Mouse (Mus musculus): ENCODE measurements around the gene Zfp276. TPM values are rescaled to one million over a fixed set of nuclear protein-coding genes. Genes with fewer than 3 reads are reported as not detected.

Zfp276 gene
- polyA plus RNA-seq, 1 experiment = 0.85 TPM

DNA sequence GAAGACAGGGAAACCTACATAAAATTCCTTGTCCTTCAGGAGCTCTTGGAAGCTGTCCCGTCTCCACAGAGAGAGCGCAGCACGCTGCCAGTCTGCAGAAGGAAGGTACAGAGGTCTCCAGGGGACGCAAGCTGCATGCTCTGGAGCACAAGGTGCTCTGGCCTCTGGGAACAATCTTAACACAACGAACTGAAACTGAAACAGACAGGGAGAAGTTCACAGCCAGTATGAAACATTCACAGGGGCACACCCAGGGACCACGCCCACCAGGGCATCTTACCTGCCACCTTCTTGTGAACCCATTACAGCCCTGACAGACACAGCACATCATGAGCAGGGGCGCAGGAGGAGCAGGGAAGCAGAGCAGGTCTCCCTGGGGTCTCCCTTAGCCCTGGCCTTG is 30.0 kb downstream of the Zfp276 start:
- TF ChIP-seq GATA1 (IDR thresholded peaks at IDR 0.05; ENCODE audit: low read length) (no peak), TAL1 (IDR thresholded peaks at IDR 0.05; ENCODE audit: low read length) (no peak)
- no peak overlapping the region for H3K4me3 ChIP-seq (replicated peaks)
- H3K9me3 ChIP-seq (ENCODE audit: control insufficient read depth, low read length) = no peaks in the 10 kb centered on the region
- peaks cover 78% of the 10 kb centered on the region for H3K36me3 ChIP-seq (ENCODE audit: control insufficient read depth)
- H3K27me3 ChIP-seq (ENCODE audit: control insufficient read depth) = no peaks in the 10 kb centered on the region
- H3K4me1 ChIP-seq (ENCODE audit: control insufficient read depth) = peaks cover 4% of the 10 kb centered on the region

DNA sequence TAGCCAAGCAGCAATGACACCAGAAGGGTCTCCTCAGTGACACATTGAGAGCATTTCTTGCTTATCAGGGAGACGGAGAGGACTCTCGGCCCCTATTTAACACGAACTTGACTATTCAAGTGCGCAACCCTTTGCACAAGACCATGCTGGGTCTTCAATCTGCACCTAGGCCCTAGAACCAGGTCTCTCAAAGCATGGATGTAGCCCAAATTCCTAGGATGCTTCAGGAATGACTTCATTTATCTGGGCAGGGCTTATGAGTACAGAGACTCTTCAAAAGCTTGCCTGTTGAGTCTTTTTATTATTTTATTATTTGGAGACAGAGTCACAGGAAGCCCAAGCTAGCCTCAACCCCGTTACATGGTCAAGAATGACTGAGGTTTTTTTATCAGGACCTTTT is 30.5 kb downstream of the Zfp276 start:
- Histone ChIP-seq H3K4me3 (replicated peaks) (no peak overlapping the region), H3K36me3 (ENCODE audit: control insufficient read depth) (peaks cover 79% of the 10 kb centered on the region), H3K9me3 (ENCODE audit: control insufficient read depth, low read length) (no peaks in the 10 kb centered on the region), H3K4me1 (ENCODE audit: control insufficient read depth) (peaks cover 4% of the 10 kb centered on the region), H3K27me3 (ENCODE audit: control insufficient read depth) (no peaks in the 10 kb centered on the region)
- TF ChIP-seq GATA1 (IDR thresholded peaks at IDR 0.05; ENCODE audit: low read length) = no peak
- TF ChIP-seq TAL1 (IDR thresholded peaks at IDR 0.05; ENCODE audit: low read length) = no peak

DNA sequence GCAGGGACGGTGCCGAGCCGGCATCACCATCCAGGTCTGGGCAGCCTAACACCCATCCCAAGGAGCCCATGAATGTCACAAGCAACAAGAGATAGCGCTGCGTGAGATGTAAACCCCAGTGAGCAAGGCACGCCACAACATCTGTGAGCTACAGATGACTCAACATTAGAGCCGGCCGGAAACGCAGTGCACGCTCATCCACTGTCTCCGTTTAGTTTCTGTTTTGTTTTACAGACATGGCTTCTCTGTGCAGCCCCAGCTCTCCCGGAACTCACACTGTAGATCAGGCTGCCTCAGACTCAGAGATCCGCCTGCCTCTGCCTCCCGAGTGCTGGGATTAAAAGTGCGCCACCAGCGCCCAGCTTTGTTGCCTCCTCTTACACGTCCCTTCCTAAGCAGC is 33.4 kb downstream of the Zfp276 start:
- H3K9me3 ChIP-seq (ENCODE audit: control insufficient read depth, low read length) = no peaks in the 10 kb centered on the region
- H3K27me3 ChIP-seq (ENCODE audit: control insufficient read depth) = no peaks in the 10 kb centered on the region
- H3K36me3 ChIP-seq (ENCODE audit: control insufficient read depth) = peaks cover 74% of the 10 kb centered on the region
- H3K4me1 ChIP-seq (ENCODE audit: control insufficient read depth) = peaks cover 4% of the 10 kb centered on the region
- H3K4me3 ChIP-seq (replicated peaks) = no peak overlapping the region
- TF ChIP-seq GATA1 (IDR thresholded peaks at IDR 0.05; ENCODE audit: low read length) (no peak), TAL1 (IDR thresholded peaks at IDR 0.05; ENCODE audit: low read length) (no peak)

DNA sequence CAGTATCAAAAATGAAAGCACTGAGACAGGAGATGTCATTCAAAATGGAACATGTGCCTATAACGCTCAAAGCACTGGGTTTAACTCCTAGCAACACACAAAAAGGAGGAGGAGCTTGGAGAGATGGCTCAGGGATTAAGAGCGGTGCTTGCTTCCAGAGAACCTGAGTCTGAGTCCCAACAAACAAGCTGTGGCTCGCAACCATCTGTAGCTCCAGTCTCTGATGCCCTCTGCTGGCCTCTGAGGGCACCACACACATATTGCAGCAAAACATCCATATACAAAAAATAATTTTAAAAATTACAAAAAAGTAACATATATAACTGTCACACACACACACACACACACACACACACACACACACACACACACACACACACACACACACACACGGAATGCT is 36.2 kb downstream of the Zfp276 start:
- Histone ChIP-seq H3K4me3 (replicated peaks) (no peak overlapping the region), H3K36me3 (ENCODE audit: control insufficient read depth) (peaks cover 81% of the 10 kb centered on the region), H3K27me3 (ENCODE audit: control insufficient read depth) (no peaks in the 10 kb centered on the region), H3K9me3 (ENCODE audit: control insufficient read depth, low read length) (no peaks in the 10 kb centered on the region), H3K4me1 (ENCODE audit: control insufficient read depth) (no peaks in the 10 kb centered on the region)
- TF ChIP-seq TAL1 (IDR thresholded peaks at IDR 0.05; ENCODE audit: low read length) (no peak), GATA1 (IDR thresholded peaks at IDR 0.05; ENCODE audit: low read length) (no peak)

DNA sequence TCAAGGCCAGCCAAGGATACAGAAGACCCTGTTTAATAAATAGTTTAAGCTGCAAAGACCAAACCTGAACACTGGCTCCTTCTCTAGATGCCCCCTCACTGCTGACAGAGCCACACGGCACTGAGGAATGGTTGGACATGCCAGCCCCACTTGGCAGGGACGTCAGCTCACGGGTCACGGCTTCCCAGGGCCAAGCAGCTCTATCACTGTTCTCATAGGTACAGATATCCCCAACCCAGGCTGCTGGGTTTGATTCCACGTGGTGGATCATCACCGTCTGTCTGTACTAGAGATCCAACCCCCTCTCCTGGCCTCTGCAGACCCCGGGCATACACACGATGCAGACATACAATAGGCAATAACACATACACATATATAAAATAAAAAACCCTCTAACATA is 36.7 kb downstream of the Zfp276 start:
- no peak for TF ChIP-seq GATA1 (IDR thresholded peaks at IDR 0.05; ENCODE audit: low read length)
- no peak for TF ChIP-seq TAL1 (IDR thresholded peaks at IDR 0.05; ENCODE audit: low read length)
- Histone ChIP-seq H3K36me3 (ENCODE audit: control insufficient read depth) (peaks cover 86% of the 10 kb centered on the region), H3K27me3 (ENCODE audit: control insufficient read depth) (no peaks in the 10 kb centered on the region), H3K4me3 (replicated peaks) (no peak overlapping the region), H3K4me1 (ENCODE audit: control insufficient read depth) (no peaks in the 10 kb centered on the region), H3K9me3 (ENCODE audit: control insufficient read depth, low read length) (no peaks in the 10 kb centered on the region)

DNA sequence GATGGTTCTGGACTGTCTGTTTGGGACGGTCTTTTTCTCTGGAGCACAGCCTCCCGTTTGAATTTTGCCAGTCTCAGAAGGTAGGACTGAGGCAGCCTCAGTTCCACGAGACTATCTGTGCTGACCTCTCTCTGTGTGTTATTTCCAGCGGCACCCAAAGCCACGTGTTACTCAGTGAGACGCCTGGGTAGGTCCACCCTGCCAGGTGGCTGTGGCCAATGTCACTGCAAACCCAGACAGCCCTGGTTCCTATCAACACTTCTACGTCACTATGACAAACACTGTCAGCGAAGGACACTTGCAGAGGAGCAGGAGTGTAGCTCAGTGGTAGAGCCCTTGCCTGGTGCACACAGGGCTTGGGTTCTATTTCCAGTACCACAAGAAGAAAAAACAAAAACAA is 37.7 kb downstream of the Zfp276 start:
- H3K4me3 ChIP-seq (replicated peaks) = no peak overlapping the region
- TF ChIP-seq GATA1 (IDR thresholded peaks at IDR 0.05; ENCODE audit: low read length) = no peak
- no peaks in the 10 kb centered on the region for H3K27me3 ChIP-seq (ENCODE audit: control insufficient read depth)
- no peaks in the 10 kb centered on the region for H3K4me1 ChIP-seq (ENCODE audit: control insufficient read depth)
- H3K36me3 ChIP-seq (ENCODE audit: control insufficient read depth) = peaks cover 91% of the 10 kb centered on the region
- H3K9me3 ChIP-seq (ENCODE audit: control insufficient read depth, low read length) = no peaks in the 10 kb centered on the region

DNA sequence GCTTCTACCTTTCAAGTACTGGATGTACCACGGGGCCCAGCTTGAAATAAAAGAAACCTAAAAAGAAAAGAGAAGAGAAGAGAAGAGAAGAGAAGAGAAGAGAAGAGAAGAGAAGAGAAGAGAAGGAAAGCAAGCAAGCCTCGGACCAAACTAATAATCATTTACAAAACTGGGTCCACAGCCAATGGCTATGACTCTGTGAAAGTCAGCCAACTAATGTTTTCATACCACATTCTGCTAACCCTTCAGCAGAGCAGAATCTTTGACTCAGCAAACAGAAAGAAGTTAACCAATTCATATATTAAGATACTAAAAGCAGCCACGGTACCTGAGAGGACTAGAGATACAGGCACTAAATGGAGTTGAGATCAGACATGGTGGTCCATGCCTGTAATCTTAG is 38.3 kb downstream of the Zfp276 start:
- TF ChIP-seq TAL1 (IDR thresholded peaks at IDR 0.05; ENCODE audit: low read length) (no peak), GATA1 (IDR thresholded peaks at IDR 0.05; ENCODE audit: low read length) (no peak)
- no peaks in the 10 kb centered on the region for H3K27me3 ChIP-seq (ENCODE audit: control insufficient read depth)
- no peaks in the 10 kb centered on the region for H3K4me1 ChIP-seq (ENCODE audit: control insufficient read depth)
- H3K4me3 ChIP-seq (replicated peaks) = no peak overlapping the region
- H3K36me3 ChIP-seq (ENCODE audit: control insufficient read depth) = peaks cover 91% of the 10 kb centered on the region
- H3K9me3 ChIP-seq (ENCODE audit: control insufficient read depth, low read length) = no peaks in the 10 kb centered on the region

DNA sequence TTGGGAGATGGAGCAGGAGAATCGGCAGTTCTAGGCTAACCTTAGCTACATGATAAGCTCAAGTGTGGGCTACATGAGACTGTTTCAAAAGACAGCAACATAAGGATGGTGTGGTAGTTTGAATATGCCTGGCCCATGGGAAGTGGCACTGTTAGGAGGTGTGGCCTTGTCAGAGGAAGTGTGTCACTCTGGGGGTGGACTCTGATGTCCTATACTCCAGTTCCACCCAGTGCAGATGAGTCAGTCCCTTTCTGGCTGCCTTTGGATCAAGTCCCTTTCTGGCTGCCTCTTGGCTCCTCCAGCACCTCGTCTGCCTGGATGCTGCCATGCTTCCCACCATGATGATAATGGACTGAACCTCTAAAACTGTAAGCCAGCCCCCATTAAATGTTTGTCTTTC is 38.8 kb downstream of the Zfp276 start:
- Histone ChIP-seq H3K4me3 (replicated peaks) (no peak overlapping the region), H3K27me3 (ENCODE audit: control insufficient read depth) (no peaks in the 10 kb centered on the region), H3K36me3 (ENCODE audit: control insufficient read depth) (peaks cover 90% of the 10 kb centered on the region), H3K9me3 (ENCODE audit: control insufficient read depth, low read length) (no peaks in the 10 kb centered on the region), H3K4me1 (ENCODE audit: control insufficient read depth) (no peaks in the 10 kb centered on the region)
- TF ChIP-seq TAL1 (IDR thresholded peaks at IDR 0.05; ENCODE audit: low read length) = no peak
- TF ChIP-seq GATA1 (IDR thresholded peaks at IDR 0.05; ENCODE audit: low read length) = no peak

DNA sequence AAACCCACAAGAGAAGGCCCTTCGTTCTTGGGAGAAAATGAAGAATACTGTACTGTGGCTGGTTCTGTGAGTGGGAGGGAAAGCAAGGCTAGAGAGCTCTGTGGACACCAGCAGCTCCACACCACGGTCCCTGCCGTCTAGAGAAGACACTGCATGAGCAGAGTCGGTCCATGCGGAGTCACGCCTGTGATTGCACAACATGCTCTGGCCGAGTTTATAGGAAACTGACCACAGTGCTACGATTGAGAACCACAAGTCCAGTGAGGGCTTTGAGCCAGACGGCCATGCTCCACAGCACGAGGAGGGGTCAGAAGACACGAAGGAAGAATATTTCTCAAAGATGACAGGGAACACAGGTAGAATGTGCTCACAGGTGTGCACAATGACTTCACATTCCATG is 44.3 kb downstream of the Zfp276 start:
- no peak for TF ChIP-seq TAL1 (IDR thresholded peaks at IDR 0.05; ENCODE audit: low read length)
- TF ChIP-seq GATA1 (IDR thresholded peaks at IDR 0.05; ENCODE audit: low read length) = no peak
- Histone ChIP-seq H3K27me3 (ENCODE audit: control insufficient read depth) (no peaks in the 10 kb centered on the region), H3K9me3 (ENCODE audit: control insufficient read depth, low read length) (no peaks in the 10 kb centered on the region), H3K36me3 (ENCODE audit: control insufficient read depth) (peaks cover 83% of the 10 kb centered on the region), H3K4me1 (ENCODE audit: control insufficient read depth) (no peaks in the 10 kb centered on the region), H3K4me3 (replicated peaks) (no peak overlapping the region)

DNA sequence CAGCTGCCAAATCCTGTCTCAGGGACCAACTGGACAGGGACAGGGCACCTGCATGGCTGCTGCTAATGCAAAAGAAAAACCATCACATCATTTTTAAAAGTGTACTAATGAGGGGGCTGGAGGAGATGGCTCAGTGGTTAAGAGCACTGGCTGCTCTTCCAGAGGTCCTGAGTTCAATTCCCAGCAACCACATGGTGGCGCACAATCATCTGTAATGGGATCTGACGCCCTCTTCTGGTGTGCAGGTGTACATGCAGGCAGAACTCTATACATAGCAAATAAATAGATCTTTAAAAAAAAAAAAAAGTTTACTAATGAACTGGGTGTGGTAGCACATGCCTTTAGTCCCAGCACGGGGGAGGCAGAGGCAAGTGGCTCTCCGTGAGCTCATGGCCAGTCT is 54.7 kb downstream of the Zfp276 start:
- Histone ChIP-seq H3K4me1 (ENCODE audit: control insufficient read depth) (no peaks in the 10 kb centered on the region; the same call in 1 of the 2 replicates), H3K4me3 (replicated peaks) (no peak overlapping the region), H3K9me3 (ENCODE audit: control insufficient read depth, low read length) (no peaks in the 10 kb centered on the region), H3K27me3 (ENCODE audit: control insufficient read depth) (no peaks in the 10 kb centered on the region), H3K36me3 (ENCODE audit: control insufficient read depth) (peaks cover 88% of the 10 kb centered on the region)
- TF ChIP-seq TAL1 (IDR thresholded peaks at IDR 0.05; ENCODE audit: low read length) (no peak), GATA1 (IDR thresholded peaks at IDR 0.05; ENCODE audit: low read length) (no peak)

Measured in erythroblast, embryonic 14.5 days (primary cell).